Mouse (Mus musculus) MEL (cell line): ENCODE measurements around the gene Gm3409. TPM values are rescaled to one million over a fixed set of nuclear protein-coding genes. Genes with fewer than 3 reads are reported as not detected.
"Not testable (repeated sequence)": the region's sequence is repeated elsewhere in the genome, so short reads cannot be mapped to it uniquely, and the experiment has no call there.

Experiments
- DNase-seq: peaks from one replicate; pipeline ENCODE4 v3.0.0; 2011; ENCODE audit warnings: low read depth, low spot score
- H3K27ac ChIP-seq: 2 replicates; pipeline ENCODE4 v1.5.1; 2012; ENCODE audit warnings: low read depth, mild to moderate bottlenecking, control low read depth, low read length, moderate library complexity; ENCODE audit not compliant: control insufficient read depth
- H3K27me3 ChIP-seq, 2 experiments: fragments of 150-350 bp in 1 of 2; sonication (generic) in 1 of 2; 2 replicates each; pipeline ENCODE4 v1.6.1; 2012; ENCODE audit warnings: low read length in 2 of 2, mild to moderate bottlenecking in 2 of 2, improper control_type of control experiment in 1 of 2, moderate library complexity in 1 of 2; ENCODE audit not compliant: insufficient read depth in 2 of 2, control insufficient read depth in 1 of 2
- H3K36me3 ChIP-seq, 2 experiments: 2 replicates each; pipeline ENCODE4 v1.6.1; 2012 to 2014; ENCODE audit warnings: low read length in 2 of 2, improper control_type of control experiment in 1 of 2, inconsistent platforms in 1 of 2, mild to moderate bottlenecking in 1 of 2; ENCODE audit not compliant: insufficient read depth in 2 of 2, control insufficient read depth in 1 of 2
- H3K4me1 ChIP-seq, 2 experiments: fragments of 150-350 bp in 1 of 2; sonication (generic) in 1 of 2; 2 replicates each; pipeline ENCODE4 v1.6.1; 2012; ENCODE audit warnings: low read length in 2 of 2, improper control_type of control experiment in 1 of 2, mild to moderate bottlenecking in 1 of 2; ENCODE audit not compliant: insufficient read depth in 2 of 2, control insufficient read depth in 1 of 2
- H3K4me3 ChIP-seq, 2 experiments: fragments of 150-350 bp in 1 of 2; sonication (generic) in 1 of 2; 2 replicates each; pipeline ENCODE4 v1.5.1; 2012; ENCODE audit warnings: low read depth in 2 of 2, low read length in 2 of 2, mild to moderate bottlenecking in 2 of 2, moderate library complexity in 2 of 2, control low read depth in 1 of 2, improper control_type of control experiment in 1 of 2; ENCODE audit not compliant: control insufficient read depth in 1 of 2, insufficient read depth in 1 of 2
- H3K79me2 ChIP-seq: 2 replicates; pipeline ENCODE4 v1.6.1; 2012; ENCODE audit warnings: mild to moderate bottlenecking, low read length, moderate library complexity; ENCODE audit not compliant: control insufficient read depth, poor library complexity, insufficient read depth
- H3K9ac ChIP-seq: 2 replicates; pipeline ENCODE4 v1.6.1; 2012; ENCODE audit warnings: low read depth, mild to moderate bottlenecking, control low read depth, low read length, moderate library complexity; ENCODE audit not compliant: control insufficient read depth, poor library complexity, severe bottlenecking
- H3K9me3 ChIP-seq: fragments of 150-350 bp; sonication (generic); replicated peaks from 2 replicates; pipeline ENCODE4 v1.6.1; 2012; ENCODE audit warnings: mild to moderate bottlenecking, low read length, improper control_type of control experiment, moderate library complexity; ENCODE audit not compliant: insufficient read depth
- CHD2 ChIP-seq: IDR thresholded peaks from 2 replicates; pipeline ENCODE4 v1.6.1; 2011; ENCODE audit warnings: low read length, improper control_type of control experiment
- CTCF ChIP-seq, 3 experiments: IDR thresholded peaks in 2 of 3; conservative IDR thresholded peaks in 1 of 3; 2 replicates each; pipeline ENCODE4 v1.5.1; 2011 to 2012; ENCODE audit warnings: low read length in 3 of 3, low read depth in 2 of 3, mild to moderate bottlenecking in 2 of 3, improper control_type of control experiment in 1 of 3, inconsistent platforms in 1 of 3, mixed read lengths in 1 of 3, moderate library complexity in 1 of 3; ENCODE audit not compliant: control insufficient read depth in 1 of 3, insufficient read depth in 1 of 3, poor library complexity in 1 of 3, severe bottlenecking in 1 of 3
- ELF1 ChIP-seq: IDR thresholded peaks from 2 replicates; pipeline ENCODE4 v1.6.1; 2014; ENCODE audit warnings: low read depth, mild to moderate bottlenecking, inconsistent platforms, low read length, improper control_type of control experiment, moderate library complexity
- ETS1 ChIP-seq: IDR thresholded peaks from 2 replicates; pipeline ENCODE4 v1.6.1; 2012; ENCODE audit warnings: low read depth, mild to moderate bottlenecking, inconsistent platforms, low read length, improper control_type of control experiment, moderate library complexity
- GATA1 ChIP-seq: IDR thresholded peaks from 2 replicates; pipeline ENCODE4 v1.6.1; 2011; ENCODE audit warnings: low read depth, low read length, improper control_type of control experiment
- MAX ChIP-seq: IDR thresholded peaks from 2 replicates; pipeline ENCODE4 v1.6.1; 2011; ENCODE audit warnings: low read length, improper control_type of control experiment
- MYB ChIP-seq: IDR thresholded peaks from 2 replicates; pipeline ENCODE4 v1.6.1; 2011; ENCODE audit warnings: mild to moderate bottlenecking, low read depth, low read length, improper control_type of control experiment
- MYC ChIP-seq: IDR thresholded peaks from 2 replicates; pipeline ENCODE4 v1.6.1; 2011; ENCODE audit warnings: low read depth, mild to moderate bottlenecking, low read length, improper control_type of control experiment, moderate library complexity
- NRF1 ChIP-seq: IDR thresholded peaks from 2 replicates; pipeline ENCODE4 v1.6.1; 2014; ENCODE audit warnings: low read depth, mild to moderate bottlenecking, inconsistent platforms, low read length, improper control_type of control experiment, moderate library complexity; ENCODE audit not compliant: poor library complexity, insufficient read depth, severe bottlenecking
- POLR2A ChIP-seq, 2 experiments: IDR thresholded peaks; 2 replicates each; pipeline ENCODE4 v1.6.1; 2011 to 2012; ENCODE audit warnings: low read length in 2 of 2, mild to moderate bottlenecking in 2 of 2, control low read depth in 1 of 2, improper control_type of control experiment in 1 of 2, low read depth in 1 of 2, moderate library complexity in 1 of 2; ENCODE audit not compliant: control insufficient read depth in 1 of 2, insufficient read depth in 1 of 2, poor library complexity in 1 of 2
- POLR2AphosphoS2 ChIP-seq: IDR thresholded peaks from 2 replicates; pipeline ENCODE4 v1.6.1; 2011; ENCODE audit warnings: low read length, improper control_type of control experiment
- RAD21 ChIP-seq: IDR thresholded peaks from 2 replicates; pipeline ENCODE4 v1.6.1; 2011; ENCODE audit warnings: mild to moderate bottlenecking, low read depth, low read length, improper control_type of control experiment
- RCOR1 ChIP-seq: IDR thresholded peaks from 2 replicates; pipeline ENCODE4 v1.6.1; 2012; ENCODE audit warnings: low read depth, mild to moderate bottlenecking, inconsistent platforms, low read length, improper control_type of control experiment
- SMC3 ChIP-seq: IDR thresholded peaks from 2 replicates; pipeline ENCODE4 v1.6.1; 2011; ENCODE audit warnings: low read depth, low read length, improper control_type of control experiment
- TAL1 ChIP-seq: IDR thresholded peaks from 2 replicates; pipeline ENCODE4 v1.6.1; 2012; ENCODE audit warnings: mild to moderate bottlenecking, inconsistent platforms, low read length, moderate library complexity, mixed read lengths
- USF1 ChIP-seq: IDR thresholded peaks from 2 replicates; pipeline ENCODE4 v1.6.1; 2014; ENCODE audit warnings: low read depth, mild to moderate bottlenecking, inconsistent platforms, low read length, improper control_type of control experiment, moderate library complexity
- USF2 ChIP-seq, 2 experiments: IDR thresholded peaks; 2 replicates each; pipeline ENCODE4 v1.6.1; 2011 to 2012; ENCODE audit warnings: improper control_type of control experiment in 2 of 2, low read length in 2 of 2, borderline replicate concordance in 1 of 2, inconsistent platforms in 1 of 2, low read depth in 1 of 2, mild to moderate bottlenecking in 1 of 2; ENCODE audit not compliant: insufficient read depth in 1 of 2
- ZMIZ1 ChIP-seq: IDR thresholded peaks from 2 replicates; pipeline ENCODE4 v1.6.1; 2012; ENCODE audit warnings: low read depth, mild to moderate bottlenecking, inconsistent platforms, low read length, improper control_type of control experiment, moderate library complexity
- polyA plus RNA-seq, 2 experiments: library from polyadenylated mRNA; stranded (reverse) in 1 of 2; unstranded in 1 of 2; fragments of >175 nt in 1 of 2; fragments of >200 nt in 1 of 2; gene quantifications; 2 replicates each; pipeline versions ENCODE4 v1.2.1 to v1.2.4; 2012; ENCODE audit warnings: low replicate concordance in 2 of 2, low read depth in 1 of 2; ENCODE audit not compliant: insufficient read length in 2 of 2, insufficient read depth in 1 of 2, missing spikeins in 1 of 2
- total RNA-seq: library from RNA; depleted of rRNA; stranded (reverse); fragments of 300-350 nt; gene quantifications from 2 replicates; pipeline ENCODE4 v1.2.3, GENCODE M21; 2012

Gm3409 gene
- total and polyA plus RNA-seq, 3 experiments, result not detected

- no peak for TF ChIP-seq MYB
- TF ChIP-seq MAX, result no peak
- TF ChIP-seq RCOR1, result no peak
- no peak for TF ChIP-seq MYC
- no peak for TF ChIP-seq CTCF (IDR thresholded peaks at IDR 0.05 in 2 of 3, conservative IDR thresholded peaks at IDR 0.05 in 1 of 3; ENCODE audit: control insufficient read depth in 1 of 3, insufficient read depth in 1 of 3, low read depth in 2 of 3, low read length in 3 of 3, poor library complexity in 1 of 3, severe bottlenecking in 1 of 3)
- no peak for TF ChIP-seq SMC3
- TF ChIP-seq ELF1, result no peak
- TF ChIP-seq TAL1, result no peak
- no peak for TF ChIP-seq USF2 (IDR thresholded peaks at IDR 0.05; ENCODE audit: borderline replicate concordance in 1 of 2, insufficient read depth in 1 of 2, low read depth in 1 of 2, low read length in 2 of 2)
- TF ChIP-seq ETS1, result no peak
- TF ChIP-seq POLR2AphosphoS2, result no peak
- TF ChIP-seq GATA1, result no peak
- TF ChIP-seq NRF1, result no peak
- no peak for TF ChIP-seq USF1
- TF ChIP-seq POLR2A (IDR thresholded peaks at IDR 0.05; ENCODE audit: control insufficient read depth in 1 of 2, insufficient read depth in 1 of 2, low read depth in 1 of 2, low read length in 2 of 2, poor library complexity in 1 of 2), result no peak
- TF ChIP-seq ZMIZ1, result no peak
- TF ChIP-seq, all 39 proteins: peak for 0
- no peaks in the 10 kb centered on the region for H3K27me3 ChIP-seq
- no peak for DNase-seq
Measured at GRCm38 (mm10) chr5:146564259-146564658, 26.8 kb downstream of the Gm3409 start.

GRCm38 (mm10) chr5:146567054-146567453 lies 29.6 kb downstream of the Gm3409 start:
- H3K4me3 ChIP-seq, result no peak overlapping the region
- H3K36me3 ChIP-seq, result no peaks in the 10 kb centered on the region
- no peaks in the 10 kb centered on the region for H3K27me3 ChIP-seq
- no peak overlapping the region for H3K9ac ChIP-seq
- peak; percentile 53 for DNase-seq
- H3K4me1 ChIP-seq, result no peaks in the 10 kb centered on the region
- no peaks in the 10 kb centered on the region for H3K9me3 ChIP-seq
- peak; percentile 26; the same call in 1 of the 2 replicates for TF ChIP-seq SMC3
- peak; percentile 6; the same call in 1 of the 2 replicates for TF ChIP-seq RAD21
- TF ChIP-seq CTCF (IDR thresholded peaks at IDR 0.05 in 2 of 3, conservative IDR thresholded peaks at IDR 0.05 in 1 of 3; ENCODE audit: control insufficient read depth in 1 of 3, insufficient read depth in 1 of 3, low read depth in 2 of 3, low read length in 3 of 3, poor library complexity in 1 of 3, severe bottlenecking in 1 of 3), result peak; percentile 45 to 57 (median 50)
- no peak for TF ChIP-seq CHD2
- no peaks in the 10 kb centered on the region for H3K79me2 ChIP-seq
- no peak overlapping the region for H3K27ac ChIP-seq

More at GRCm38 (mm10) chr5:146564259-146564658, 26.8 kb downstream of the Gm3409 start:
- Histone ChIP-seq H3K9ac (no peak overlapping the region), H3K27ac (no peak overlapping the region), H3K9me3 (no peaks in the 10 kb centered on the region), H3K36me3 (no peaks in the 10 kb centered on the region), H3K4me1 (no peaks in the 10 kb centered on the region), H3K79me2 (no peaks in the 10 kb centered on the region), H3K4me3 (no peak overlapping the region)

GRCm38 (mm10) chr5:146570179-146570578 lies 32.7 kb downstream of the Gm3409 start:
- not testable (repeated sequence) for DNase-seq, H3K4me3 ChIP-seq, H3K27me3 ChIP-seq, H3K27ac ChIP-seq, H3K9me3 ChIP-seq, H3K36me3 ChIP-seq, H3K9ac ChIP-seq, H3K79me2 ChIP-seq, H3K4me1 ChIP-seq

GRCm38 (mm10) chr5:146571830-146572734 lies 34.6 kb downstream of the Gm3409 start:
- H3K4me3 ChIP-seq, H3K4me1 ChIP-seq, DNase-seq, H3K27me3 ChIP-seq, H3K36me3 ChIP-seq, H3K79me2 ChIP-seq, H3K9ac ChIP-seq, H3K27ac ChIP-seq, H3K9me3 ChIP-seq: not testable (repeated sequence)
